Mouse (Mus musculus): ENCODE measurements at regions not wholly inside any gene's neighbourhood (a gene's known extent, or its start where the extent isn't known, plus 50 kb on each side); places are given as distances from the start of the nearest gene placed in this dataset.

- ATAC-seq (replicated peaks), result no peak
- Histone ChIP-seq H3K36me3 (replicated peaks) (no peaks in the 10 kb centered on the region), H3K9ac (no peak overlapping the region), H3K4me2 (no peak overlapping the region), H3K9me3 (no peaks in the 10 kb centered on the region), H3K27ac (no peak overlapping the region), H3K27me3 (replicated peaks) (no peaks in the 10 kb centered on the region), H3K4me3 (no peak overlapping the region), H3K4me1 (no peaks in the 10 kb centered on the region)
- 71% methylated on average over 10 of the region's 10 CpGs for WGBS
Observed at GRCm38 (mm10) chr12:59460997-59461961, 241.8 kb upstream of the Fbxo33 start.

DNA sequence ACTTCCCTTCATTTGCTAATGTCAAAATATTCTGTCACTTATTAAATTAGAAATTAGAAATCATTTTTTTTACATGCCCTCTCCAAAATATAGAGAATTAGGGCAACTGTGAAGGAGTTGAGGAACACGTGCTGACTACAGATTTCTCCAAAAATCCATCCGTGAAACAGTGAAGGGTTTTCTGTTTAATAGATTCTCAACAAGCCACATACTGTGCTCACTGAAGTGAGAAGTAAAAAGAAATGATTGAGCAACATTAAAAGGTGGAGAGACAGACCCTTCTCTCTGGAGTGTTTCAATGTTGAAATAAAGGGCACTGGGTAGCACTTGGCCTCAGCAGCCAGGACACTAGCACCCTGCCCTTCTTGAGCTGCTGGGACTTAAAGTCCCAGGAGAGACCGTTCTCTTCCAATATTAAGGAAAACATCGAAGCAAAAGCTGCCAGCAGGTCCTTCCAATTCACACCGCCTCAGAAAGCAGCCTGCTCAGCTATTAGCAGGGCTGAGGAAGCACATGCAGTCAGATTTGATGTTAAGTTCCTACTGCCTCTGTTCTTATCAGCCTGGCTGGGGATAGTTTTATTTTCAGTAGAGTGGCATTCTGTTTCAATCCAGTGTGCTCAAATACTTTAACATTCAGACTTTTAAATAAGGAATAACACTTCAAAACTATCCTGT, 236.8 kb upstream of the Fbxo33 start:
- Histone ChIP-seq H3K27me3 (replicated peaks) (no peaks in the 10 kb centered on the region), H3K36me3 (replicated peaks) (no peaks in the 10 kb centered on the region), H3K4me3 (no peak overlapping the region), H3K4me1 (no peaks in the 10 kb centered on the region), H3K27ac (no peak overlapping the region), H3K9ac (no peak overlapping the region), H3K4me2 (no peak overlapping the region), H3K9me3 (no peaks in the 10 kb centered on the region)
- 56% methylated on average over 5 of the region's 5 CpGs for WGBS
- ATAC-seq (replicated peaks), result peak; percentile 37; the same call in 1 of the 2 replicates

DNA sequence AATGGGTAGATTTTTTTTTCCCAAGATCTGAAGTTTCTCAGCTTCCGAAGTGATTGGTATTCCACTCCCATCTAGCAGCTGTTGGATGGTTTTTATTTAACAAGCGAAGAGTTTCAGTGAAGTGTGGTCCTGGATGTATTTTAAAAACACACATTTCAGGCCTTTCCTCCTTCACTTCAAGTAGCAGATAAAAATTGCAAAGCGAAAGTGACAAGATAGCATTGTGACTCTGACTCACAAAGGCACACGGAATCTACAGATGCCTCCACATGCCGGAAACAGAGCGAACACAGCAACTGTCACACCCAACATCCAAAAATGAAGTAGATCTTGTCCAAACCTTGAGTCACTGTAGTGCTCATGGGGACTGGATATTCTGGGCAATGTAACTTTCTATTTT, 195.5 kb upstream of the Fbxo33 start:
- no peaks in the 10 kb centered on the region for H3K36me3 ChIP-seq (replicated peaks)

DNA sequence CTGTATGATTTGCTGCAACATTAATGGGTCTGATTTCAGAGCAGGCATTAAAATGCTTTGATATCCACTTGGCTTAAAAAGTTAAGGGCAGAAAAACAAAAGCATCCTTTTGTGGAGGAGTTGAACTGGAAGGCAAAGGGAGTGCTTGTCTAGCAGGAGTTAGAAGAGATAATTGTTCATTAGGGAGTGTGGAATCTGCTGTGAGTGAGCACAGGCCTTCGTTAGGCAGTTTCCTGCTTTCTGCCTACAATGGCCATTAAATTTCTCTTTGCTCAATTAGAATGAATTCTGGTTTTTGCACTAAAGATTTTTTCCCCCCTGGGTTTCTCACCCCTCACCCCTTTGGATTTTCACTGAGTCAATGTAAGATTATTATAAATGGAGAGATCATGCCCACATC, 192.0 kb upstream of the Fbxo33 start:
- Histone ChIP-seq H3K27ac (no peak overlapping the region), H3K36me3 (replicated peaks) (no peaks in the 10 kb centered on the region), H3K4me3 (no peak overlapping the region), H3K27me3 (replicated peaks) (no peaks in the 10 kb centered on the region), H3K4me1 (no peaks in the 10 kb centered on the region), H3K4me2 (no peak overlapping the region), H3K9ac (no peak overlapping the region), H3K9me3 (no peaks in the 10 kb centered on the region)
- no peak for ATAC-seq (replicated peaks)
- WGBS, result 58% methylated on average over 1 of the region's 1 CpGs

More for the DNA sequence above, 195.5 kb upstream of the Fbxo33 start:
- H3K4me3 ChIP-seq, result no peak overlapping the region
- no peak overlapping the region for H3K9ac ChIP-seq
- H3K4me1 ChIP-seq, result no peaks in the 10 kb centered on the region
- H3K27me3 ChIP-seq (replicated peaks), result no peaks in the 10 kb centered on the region
- no peak overlapping the region for H3K27ac ChIP-seq
- no peak for ATAC-seq (replicated peaks)
- H3K9me3 ChIP-seq, result no peaks in the 10 kb centered on the region
- H3K4me2 ChIP-seq, result no peak overlapping the region
- 86% methylated on average over 6 of the region's 6 CpGs for WGBS

DNA sequence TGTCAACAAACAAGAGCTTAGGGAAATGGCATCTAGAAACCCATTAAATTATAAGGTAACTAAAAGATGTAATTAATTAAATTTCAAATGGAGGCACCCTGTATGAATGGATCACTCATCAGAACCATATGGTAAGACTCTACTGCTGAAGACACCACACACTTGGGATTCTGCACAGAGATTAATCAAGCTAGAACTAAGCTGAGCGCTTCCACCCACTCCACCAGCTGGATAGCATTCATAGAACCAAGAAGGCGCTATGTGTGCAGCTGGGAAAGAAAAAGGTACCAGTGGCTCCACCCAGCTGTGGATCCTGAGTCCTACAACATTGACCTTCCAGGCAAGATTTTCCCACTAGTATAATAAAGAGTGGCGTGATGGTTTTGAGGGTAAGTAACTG, 171.6 kb upstream of the Fbxo33 start:
- Histone ChIP-seq H3K9ac (no peak overlapping the region), H3K27ac (no peak overlapping the region), H3K4me2 (no peak overlapping the region), H3K4me1 (no peaks in the 10 kb centered on the region), H3K36me3 (replicated peaks) (no peaks in the 10 kb centered on the region), H3K4me3 (no peak overlapping the region), H3K9me3 (no peaks in the 10 kb centered on the region), H3K27me3 (replicated peaks) (no peaks in the 10 kb centered on the region)
- WGBS, result 94% methylated on average over 3 of the region's 3 CpGs
- no peak for ATAC-seq (replicated peaks)

- H3K4me3 ChIP-seq, result no peak overlapping the region
- WGBS, result 29% methylated on average over 3 of the region's 3 CpGs
Observed at GRCm38 (mm10) chr12:59382812-59383211, 163.3 kb upstream of the Fbxo33 start.

GRCm38 (mm10) chr12:59341586-59341985, 122.1 kb upstream of the Fbxo33 start:
- Histone ChIP-seq H3K36me3 (replicated peaks) (no peaks in the 10 kb centered on the region), H3K27me3 (replicated peaks) (no peaks in the 10 kb centered on the region), H3K4me1 (no peaks in the 10 kb centered on the region), H3K4me3 (no peak overlapping the region), H3K27ac (no peak overlapping the region), H3K9me3 (no peaks in the 10 kb centered on the region), H3K9ac (no peak overlapping the region), H3K4me2 (no peak overlapping the region)
- WGBS, result 91% methylated on average over 2 of the region's 2 CpGs
- ATAC-seq (replicated peaks), result no peak

More at GRCm38 (mm10) chr12:59382812-59383211, 163.3 kb upstream of the Fbxo33 start:
- no peaks in the 10 kb centered on the region for H3K27me3 ChIP-seq (replicated peaks)
- H3K4me2 ChIP-seq, result no peak overlapping the region
- H3K36me3 ChIP-seq (replicated peaks), result no peaks in the 10 kb centered on the region
- no peak overlapping the region for H3K27ac ChIP-seq
- no peaks in the 10 kb centered on the region for H3K4me1 ChIP-seq
- no peaks in the 10 kb centered on the region for H3K9me3 ChIP-seq
- ATAC-seq (replicated peaks), result peak; percentile 72; the same call in 1 of the 2 replicates
- H3K9ac ChIP-seq, result no peak overlapping the region

DNA sequence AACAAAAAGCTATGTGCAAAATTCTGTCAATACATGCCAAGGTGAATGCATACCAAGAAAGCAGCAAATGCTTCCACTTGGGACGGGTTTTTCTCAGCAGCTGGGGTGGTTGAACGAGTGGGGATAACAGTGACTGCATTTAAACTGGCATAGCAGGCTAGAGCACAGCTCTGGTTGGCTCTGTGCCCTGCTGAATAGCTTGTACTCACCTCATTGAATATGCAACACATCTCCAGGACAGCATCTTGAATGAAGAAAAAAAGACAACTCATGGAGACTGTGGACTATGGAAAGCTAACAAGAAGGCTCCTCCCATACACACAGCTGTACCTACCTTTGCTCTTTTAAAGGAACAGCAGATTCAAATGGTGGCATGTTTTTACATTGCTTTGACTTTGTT, 111.2 kb upstream of the Fbxo33 start:
- no peak overlapping the region for H3K27ac ChIP-seq
- H3K4me1 ChIP-seq, result no peaks in the 10 kb centered on the region
- no peak; the same call in 1 of the 2 replicates for ATAC-seq (replicated peaks)
- no peak overlapping the region for H3K9ac ChIP-seq
- 68% methylated on average over 2 of the region's 2 CpGs for WGBS
- H3K4me2 ChIP-seq, result no peak overlapping the region
- no peaks in the 10 kb centered on the region for H3K27me3 ChIP-seq (replicated peaks)
- H3K36me3 ChIP-seq (replicated peaks), result no peaks in the 10 kb centered on the region
- H3K4me3 ChIP-seq, result no peak overlapping the region
- no peaks in the 10 kb centered on the region for H3K9me3 ChIP-seq

DNA sequence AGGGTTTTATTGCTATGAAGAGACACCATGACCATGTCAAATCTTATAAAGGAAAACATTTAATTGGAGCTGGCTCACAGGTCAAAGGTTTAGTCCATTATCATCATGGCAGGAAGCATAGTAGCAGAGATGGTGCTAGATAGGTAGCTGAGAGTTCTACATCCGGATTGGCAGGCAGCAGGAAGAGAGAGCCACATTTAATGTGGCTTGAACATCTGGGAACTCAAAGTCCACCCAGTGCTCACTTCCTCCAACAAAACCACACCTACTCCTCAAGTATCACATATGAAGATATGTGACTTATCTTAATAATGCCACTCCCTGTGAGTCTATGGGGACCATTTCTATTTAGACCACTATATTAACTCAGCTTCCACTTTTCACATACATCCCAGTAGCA, 93.2 kb upstream of the Fbxo33 start:
- Histone ChIP-seq H3K4me1 (no peaks in the 10 kb centered on the region; the same call in 1 of the 2 replicates), H3K4me2 (no peak overlapping the region), H3K27ac (no peak overlapping the region), H3K4me3 (no peak overlapping the region), H3K9me3 (no peaks in the 10 kb centered on the region), H3K27me3 (replicated peaks) (no peaks in the 10 kb centered on the region), H3K36me3 (replicated peaks) (no peaks in the 10 kb centered on the region), H3K9ac (no peak overlapping the region)
- WGBS, result 68% methylated on average over 1 of the region's 1 CpGs
- ATAC-seq (replicated peaks), result no peak

DNA sequence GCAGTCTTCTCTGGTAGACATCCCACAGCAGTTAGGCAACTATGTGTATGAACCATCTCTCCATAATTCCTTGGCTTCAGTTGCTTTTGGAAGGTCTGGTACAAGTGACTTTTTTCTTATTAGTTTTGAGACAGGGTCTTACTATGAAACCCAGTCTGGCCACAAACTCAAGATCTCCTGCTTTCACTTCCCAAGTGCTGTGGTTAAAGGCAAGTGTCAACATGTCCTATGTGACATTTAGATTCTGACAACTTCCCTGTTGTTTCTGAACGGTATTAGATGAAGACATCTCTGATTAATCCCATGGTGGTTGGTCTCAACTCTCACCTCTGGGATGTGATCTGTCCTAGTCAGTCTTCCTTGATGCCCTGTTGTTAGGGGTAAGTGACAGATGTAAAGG, 88.4 kb upstream of the Fbxo33 start:
- 50% methylated on average over 1 of the region's 1 CpGs for WGBS
- Histone ChIP-seq H3K9ac (no peak overlapping the region), H3K27ac (no peak overlapping the region), H3K36me3 (replicated peaks) (no peaks in the 10 kb centered on the region), H3K9me3 (no peaks in the 10 kb centered on the region), H3K4me1 (no peaks in the 10 kb centered on the region; the same call in 1 of the 2 replicates), H3K4me2 (no peak overlapping the region), H3K4me3 (no peak overlapping the region), H3K27me3 (replicated peaks) (no peaks in the 10 kb centered on the region)
- ATAC-seq (replicated peaks), result no peak

DNA sequence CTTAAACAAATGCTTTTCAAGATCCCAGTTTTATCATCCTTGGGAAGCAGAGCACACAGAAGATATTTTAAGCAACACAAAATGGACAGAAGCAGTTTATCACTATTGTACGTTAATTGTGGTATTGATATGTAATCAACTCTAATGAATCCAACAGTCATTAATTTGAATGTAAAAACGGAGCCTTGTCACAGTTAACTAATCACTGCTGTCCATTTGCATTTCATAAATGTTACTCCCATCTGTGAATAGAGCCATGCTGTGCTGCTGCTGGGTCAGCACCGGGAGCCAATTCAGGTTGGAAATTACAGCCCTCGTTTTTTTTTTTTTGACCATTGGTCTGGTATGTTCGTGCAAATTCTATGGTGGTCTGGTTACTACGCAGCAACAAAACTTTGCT, 85.0 kb upstream of the Fbxo33 start:
- no peaks in the 10 kb centered on the region for H3K36me3 ChIP-seq (replicated peaks)
- ATAC-seq (replicated peaks), result no peak
- no peak overlapping the region for H3K27ac ChIP-seq
- WGBS, result 51% methylated on average over 6 of the region's 6 CpGs
- H3K27me3 ChIP-seq (replicated peaks), result no peaks in the 10 kb centered on the region
- no peak overlapping the region for H3K4me3 ChIP-seq
- no peaks in the 10 kb centered on the region for H3K9me3 ChIP-seq
- no peaks in the 10 kb centered on the region; the same call in 1 of the 2 replicates for H3K4me1 ChIP-seq
- H3K9ac ChIP-seq, result no peak overlapping the region
- H3K4me2 ChIP-seq, result no peak overlapping the region
